Mouse (Mus musculus): ENCODE results near the gene Ube2r2. TPM values are rescaled to one million over a fixed set of nuclear protein-coding genes. Genes with fewer than 3 reads are reported as not detected.

Gene Ube2r2
- total RNA-seq, 2 experiments from 2014 or later = 152 to 193 TPM

DNA sequence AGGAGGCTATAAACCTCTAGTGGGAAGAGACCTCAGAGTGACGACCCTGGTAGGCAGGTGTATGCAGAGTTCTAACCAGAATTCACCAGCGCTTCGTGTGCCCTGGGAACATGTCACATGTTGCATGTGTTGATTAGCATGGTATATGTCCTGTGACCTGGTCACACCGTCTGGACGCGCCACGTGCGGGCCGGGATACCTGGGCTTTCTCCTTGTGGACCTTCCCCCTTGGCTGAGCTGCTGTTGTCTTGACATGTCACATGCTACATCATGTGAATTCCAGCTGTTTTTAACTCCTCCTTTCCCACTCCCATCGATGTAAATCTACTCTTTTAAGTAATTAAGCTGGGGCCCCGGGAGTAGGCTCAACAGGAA, 37.0 kb upstream of the Ube2r2 start:
- DNase-seq = no peak
- peak overlapping the region; percentile 68 for H3K4me3 ChIP-seq
- intact Hi-C loops (cut with DNase I) = no loop called here
- no peak for TF ChIP-seq CTCF (IDR thresholded peaks at IDR 0.05)
- H3K27ac ChIP-seq = no peak overlapping the region

DNA sequence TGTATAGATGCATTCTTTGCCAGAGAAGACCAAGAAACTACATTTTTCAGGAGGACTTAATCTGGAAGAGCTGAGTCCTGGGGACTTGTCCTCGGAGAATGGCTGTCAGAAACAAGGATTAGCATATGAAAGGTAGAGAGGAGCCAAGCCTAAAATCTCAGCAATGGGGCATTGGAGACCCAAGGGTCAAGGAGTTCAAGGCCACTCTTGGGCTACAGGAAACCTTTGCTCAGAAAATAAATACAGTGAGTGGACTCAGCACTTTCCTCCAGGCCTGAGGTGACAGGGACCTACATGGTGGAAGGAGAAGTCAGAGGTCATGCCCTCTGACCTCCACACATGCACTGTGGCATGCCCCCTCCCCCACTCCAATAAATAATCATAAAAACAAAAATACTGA, 34.6 kb upstream of the Ube2r2 start:
- Histone ChIP-seq H3K27ac (no peak overlapping the region), H3K4me3 (no peak overlapping the region)
- intact Hi-C loops (cut with DNase I) = no loop called here
- TF ChIP-seq CTCF (IDR thresholded peaks at IDR 0.05) = no peak
- DNase-seq = no peak

DNA sequence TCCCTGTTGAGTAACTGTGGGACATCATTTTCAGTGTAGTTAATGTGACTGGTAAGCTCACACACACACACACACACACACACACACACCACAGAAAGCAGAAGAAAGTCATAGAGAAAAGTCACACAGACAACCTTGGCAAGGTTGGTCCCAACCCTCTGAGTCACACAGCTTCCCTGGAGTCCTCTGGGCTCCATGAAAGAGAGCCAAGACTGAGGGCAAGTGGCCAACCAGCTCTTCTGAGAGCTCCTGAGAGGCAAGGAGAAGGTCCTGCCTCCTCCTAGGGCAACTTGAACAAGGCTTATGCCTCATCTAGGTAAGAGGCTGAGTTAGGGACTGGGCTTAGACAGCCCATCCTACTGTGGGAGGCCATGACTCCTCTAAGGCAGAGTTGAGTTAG, 32.6 kb upstream of the Ube2r2 start:
- Histone ChIP-seq H3K4me3 (no peak overlapping the region), H3K27ac (no peak overlapping the region)
- no peak for TF ChIP-seq CTCF (IDR thresholded peaks at IDR 0.05)
- no peak for DNase-seq
- intact Hi-C loops (cut with DNase I) = no loop called here

DNA sequence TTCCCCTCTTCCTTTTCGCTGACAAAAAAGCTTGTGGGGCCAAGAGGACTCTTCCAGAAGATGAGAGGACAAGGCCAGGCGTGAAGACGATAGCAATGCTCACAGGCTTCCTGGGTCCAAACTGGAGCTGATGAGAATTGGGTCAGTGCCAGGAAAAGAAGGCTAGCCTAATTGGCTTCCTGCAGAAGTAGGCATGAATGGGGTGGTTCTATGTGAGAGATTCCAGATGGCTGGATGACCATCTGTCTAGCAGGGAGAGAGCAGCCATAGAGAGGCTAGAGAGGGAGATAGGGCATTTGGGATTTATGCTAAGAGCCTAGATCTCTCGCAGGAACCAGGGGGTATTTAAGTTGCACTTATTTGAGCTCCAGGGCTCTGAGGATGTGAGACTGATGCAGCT, 28.1 kb upstream of the Ube2r2 start:
- H3K4me3 ChIP-seq = no peak overlapping the region
- no peak overlapping the region for H3K27ac ChIP-seq
- DNase-seq = no peak
- intact Hi-C loops (cut with DNase I) = no loop called here
- TF ChIP-seq CTCF (IDR thresholded peaks at IDR 0.05) = no peak

DNA sequence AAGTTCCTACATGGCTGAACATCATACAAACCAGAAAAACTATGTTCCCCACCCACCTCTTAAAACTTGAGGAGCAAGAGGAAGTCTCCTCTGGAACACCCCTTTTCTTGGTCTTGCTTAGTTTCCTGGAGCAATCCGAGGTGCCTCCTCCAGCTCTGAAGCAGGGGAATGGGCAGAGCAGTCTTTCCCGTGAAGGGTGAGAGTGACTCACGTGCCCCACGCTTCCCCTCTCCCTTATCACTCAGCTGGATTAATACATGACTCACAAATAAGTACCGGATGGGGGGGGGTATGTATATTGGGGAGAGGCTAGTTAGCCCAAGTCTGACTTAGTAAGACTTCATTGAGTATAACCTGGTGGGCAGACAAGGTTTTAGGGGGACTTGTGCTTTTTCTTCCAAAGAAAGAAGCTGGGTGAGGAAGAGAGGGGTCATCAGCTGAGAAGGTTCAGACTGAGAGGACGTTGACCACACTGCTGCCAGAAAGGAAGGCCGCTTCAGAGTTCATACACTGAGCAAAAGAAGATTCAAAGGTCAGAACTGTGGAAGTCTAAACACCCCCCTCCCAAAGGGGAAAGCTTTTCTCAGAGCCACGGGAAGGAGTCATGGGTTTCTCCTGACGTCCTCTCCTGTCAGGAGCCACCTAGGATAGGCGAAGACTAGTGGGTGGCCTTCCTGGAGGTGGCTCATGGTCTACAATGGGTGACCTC, 26.7 kb upstream of the Ube2r2 start:
- Histone ChIP-seq H3K4me3 (no peak overlapping the region), H3K27ac (no peak overlapping the region)
- intact Hi-C loops (cut with DNase I) = no loop called here
- TF ChIP-seq CTCF (IDR thresholded peaks at IDR 0.05) = no peak
- DNase-seq = no peak

DNA sequence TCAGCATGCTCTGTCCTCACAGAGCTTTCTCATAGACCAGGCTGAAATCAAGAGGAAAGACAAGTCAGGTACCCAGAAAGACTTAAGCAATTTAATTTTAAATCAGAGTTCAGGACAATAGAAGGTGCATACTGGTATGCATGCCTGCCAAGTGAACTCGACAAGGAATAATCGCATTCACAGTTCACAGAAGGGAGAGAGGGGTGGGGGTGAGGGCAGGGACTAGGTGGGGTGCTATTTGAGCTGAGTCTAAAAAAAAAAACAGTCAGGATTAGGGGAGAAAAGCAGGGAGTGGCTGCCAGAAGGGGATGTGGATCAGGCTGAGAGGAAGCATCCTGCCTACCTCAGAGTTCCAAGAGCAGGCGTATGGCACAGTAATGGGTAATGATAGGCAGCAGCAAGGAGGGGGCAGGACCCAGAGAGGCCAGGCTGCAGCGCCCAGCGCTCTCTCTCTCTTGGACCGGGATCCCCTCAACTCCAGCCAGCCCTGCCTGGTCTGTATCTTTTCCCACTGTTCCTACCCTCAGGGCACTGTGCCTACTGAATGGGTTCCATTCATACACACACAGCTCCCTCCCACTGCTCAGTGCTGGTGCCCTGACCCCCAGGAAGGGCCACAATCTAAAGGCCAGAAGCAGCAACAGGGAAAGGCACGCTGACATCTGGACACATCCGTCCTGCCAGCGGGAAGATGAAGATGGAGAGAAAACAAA, 21.0 kb upstream of the Ube2r2 start:
- H3K4me3 ChIP-seq = no peak overlapping the region
- intact Hi-C loops (cut with DNase I) = no loop called here
- H3K27ac ChIP-seq = no peak overlapping the region
- no peak for DNase-seq
- TF ChIP-seq CTCF (IDR thresholded peaks at IDR 0.05) = no peak

DNA sequence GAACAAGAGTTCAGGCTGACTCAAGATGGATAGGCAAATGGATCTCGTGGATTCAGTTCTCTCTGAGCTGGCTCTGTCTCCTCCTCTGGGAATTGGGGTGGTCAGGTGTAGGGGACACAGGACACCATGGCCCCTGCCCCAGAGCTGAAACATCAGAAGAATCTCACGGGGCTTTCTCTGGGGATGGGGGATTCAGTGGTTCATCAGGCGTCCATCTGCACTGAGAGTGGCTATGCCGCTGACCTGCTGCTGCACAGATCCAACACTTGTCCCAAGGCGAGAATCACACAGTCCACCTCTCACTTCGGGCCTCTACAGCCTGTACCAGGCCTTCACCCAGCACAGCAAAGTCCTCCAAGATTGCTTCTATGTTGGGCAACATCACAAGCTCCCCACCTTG, 20.5 kb upstream of the Ube2r2 start:
- no peak for TF ChIP-seq CTCF (IDR thresholded peaks at IDR 0.05)
- DNase-seq = no peak
- Histone ChIP-seq H3K27ac (no peak overlapping the region), H3K4me3 (no peak overlapping the region)
- intact Hi-C loops (cut with DNase I) = no loop called here

DNA sequence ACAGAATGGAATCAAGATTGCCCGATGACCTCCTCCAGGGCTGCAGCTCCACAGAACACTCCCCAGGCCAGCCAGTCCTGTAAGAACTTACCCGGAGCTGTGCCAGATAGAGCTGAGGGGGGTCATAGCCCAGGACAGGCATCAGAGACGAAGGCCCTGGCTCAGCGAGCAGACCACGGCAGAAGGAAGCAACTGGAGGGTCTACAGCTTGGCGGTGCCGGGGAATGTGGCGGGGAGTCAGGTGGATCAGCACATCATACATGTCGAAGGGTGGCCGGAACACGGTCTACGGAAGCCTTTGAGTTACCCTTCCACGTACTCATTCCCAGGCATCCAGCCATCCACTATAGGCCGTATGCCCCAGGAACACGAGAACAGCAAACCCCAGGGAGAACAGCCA, 19.8 kb upstream of the Ube2r2 start:
- intact Hi-C loops (cut with DNase I) = no loop called here

DNA sequence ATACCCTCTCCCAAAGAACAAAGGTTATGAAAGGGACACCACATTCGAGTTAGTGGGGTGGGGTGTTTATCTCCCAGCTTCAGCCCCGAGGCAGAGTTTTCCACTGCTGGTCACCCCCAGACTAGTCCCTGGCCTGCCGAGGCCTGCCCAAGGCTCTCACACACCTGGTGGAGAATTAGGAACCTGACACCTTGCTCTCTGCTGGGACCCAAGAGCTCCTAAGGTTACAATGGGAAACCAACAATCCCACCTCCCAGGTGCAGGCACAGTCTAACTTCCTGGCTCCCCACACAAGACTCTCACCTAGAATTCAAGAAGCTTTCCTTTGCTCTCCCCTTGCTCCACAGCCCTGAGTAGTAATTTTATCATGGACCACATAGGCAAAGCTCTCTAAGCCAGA, 18.7 kb upstream of the Ube2r2 start:
- no peak overlapping the region for H3K27ac ChIP-seq
- no peak for TF ChIP-seq CTCF (IDR thresholded peaks at IDR 0.05)
- intact Hi-C loops (cut with DNase I) = no loop called here
- DNase-seq = no peak
- H3K4me3 ChIP-seq = no peak overlapping the region

More for the DNA sequence above, 19.8 kb upstream of the Ube2r2 start:
- DNase-seq = no peak
- Histone ChIP-seq H3K27ac (no peak overlapping the region), H3K4me3 (no peak overlapping the region)
- TF ChIP-seq CTCF (IDR thresholded peaks at IDR 0.05) = no peak

DNA sequence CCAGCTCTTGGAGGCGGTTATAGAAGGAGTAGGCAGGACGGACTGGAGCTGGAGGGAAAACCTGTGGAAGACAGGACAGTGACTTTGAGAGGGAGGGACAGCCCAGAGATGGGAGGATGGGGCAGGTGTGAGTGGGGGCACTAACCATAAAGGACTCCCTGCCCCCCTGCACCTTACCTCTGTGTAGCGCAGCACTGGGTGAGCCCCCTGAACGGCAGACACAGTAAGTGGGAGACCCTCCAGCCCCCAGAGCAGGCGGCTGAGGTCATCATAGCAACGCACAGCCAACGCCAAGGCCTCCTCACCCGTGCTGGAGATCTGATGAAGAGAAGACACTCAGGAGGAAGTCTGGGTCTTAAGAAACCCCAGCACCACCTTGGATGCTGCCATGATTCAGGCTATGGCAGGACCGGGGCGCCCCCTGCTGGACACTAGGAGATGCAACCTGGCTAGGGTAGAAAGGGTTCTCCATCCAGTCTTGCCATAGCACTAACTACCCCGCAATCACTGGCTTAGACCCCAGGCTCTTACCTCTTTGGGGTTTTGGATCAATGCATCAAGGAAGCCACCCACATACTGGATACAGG, 16.7 kb upstream of the Ube2r2 start:
- peak; percentile 88 for TF ChIP-seq CTCF (IDR thresholded peaks at IDR 0.05)
- no peak overlapping the region for H3K27ac ChIP-seq
- DNase-seq = peak; percentile 78
- H3K4me3 ChIP-seq = no peak overlapping the region
- intact Hi-C loops (cut with DNase I) = loop anchor here (1.0 kb wide), 1 partner anchor 68 kb away; no protein-coding TSS in a partner anchor

DNA sequence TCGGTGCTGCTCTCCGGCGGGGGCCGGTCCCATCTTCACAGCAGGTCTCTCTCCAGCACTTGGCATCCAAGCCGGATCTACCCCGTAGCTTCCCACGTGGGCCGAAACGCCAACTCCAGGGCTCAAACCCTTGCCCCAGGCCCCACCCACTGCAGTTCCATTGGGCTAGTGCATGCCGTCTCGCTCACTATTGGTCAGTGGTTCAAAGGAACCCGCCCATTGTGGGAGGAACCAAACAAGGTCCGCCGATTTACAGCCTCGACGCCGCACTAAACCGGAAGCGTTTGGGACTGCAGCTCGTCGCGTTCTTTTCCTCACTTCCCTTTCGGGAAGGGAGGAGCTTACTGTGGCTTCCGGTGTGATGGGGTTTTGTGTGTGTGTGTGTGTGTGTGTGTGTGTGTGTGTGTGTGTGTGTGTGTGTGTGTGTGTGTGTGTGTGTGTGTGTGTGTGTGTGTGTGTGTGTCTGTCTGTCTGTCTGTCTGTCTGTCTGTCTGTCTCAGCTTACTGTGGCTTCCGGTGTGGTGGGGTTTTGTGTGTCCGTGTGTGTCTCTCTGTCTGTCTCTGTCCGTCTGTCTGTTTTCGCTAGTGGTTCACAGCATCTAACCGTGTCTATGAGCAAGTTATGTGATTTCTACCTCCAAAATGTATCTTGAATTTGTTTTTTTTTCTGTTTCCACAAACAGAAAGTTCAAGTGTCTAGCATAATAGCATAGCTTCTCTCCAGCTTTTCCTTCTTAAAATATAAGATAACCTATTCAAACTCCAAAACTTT, 11.2 kb upstream of the Ube2r2 start, which contains the start of gene Nol6:
TSS of gene Nol6 (minus strand) at position 276 of the 772 bp plus-strand sequence.
- peak within 1 kb of the TSS; percentile 78 for H3K4me3 ChIP-seq
- H3K27ac ChIP-seq = peak within 1 kb of the TSS; percentile 86
- TF ChIP-seq CTCF (IDR thresholded peaks at IDR 0.05) = no peak
- intact Hi-C loops (cut with DNase I) = no loop called here
- peak; percentile 98 for DNase-seq

DNA sequence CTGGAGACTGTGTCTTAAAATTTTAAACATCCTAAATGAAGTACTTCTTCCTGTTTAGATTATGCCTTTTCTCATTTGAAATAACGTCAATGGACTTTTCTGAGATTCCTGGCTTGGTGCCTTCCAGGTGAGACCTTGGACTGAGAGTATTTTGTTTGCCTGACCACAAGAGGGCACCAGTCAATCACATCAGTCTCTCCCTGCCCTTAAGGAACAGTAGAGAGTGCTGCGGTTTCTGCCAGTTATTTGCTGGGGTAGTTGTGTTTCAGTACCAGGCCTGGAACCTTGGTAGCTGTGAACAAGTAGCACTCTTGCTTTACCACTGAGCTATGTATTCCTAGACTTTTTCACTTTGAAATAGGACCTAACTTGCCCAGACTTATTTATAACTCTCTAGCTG, 6.1 kb upstream of the Ube2r2 start:
- peak; percentile 82 for TF ChIP-seq CTCF (IDR thresholded peaks at IDR 0.05)
- peak overlapping the region; percentile 51 for H3K27ac ChIP-seq
- DNase-seq = peak; percentile 70
- intact Hi-C loops (cut with DNase I) = loop anchor here (1.0 to 5.0 kb wide), 2 partner anchors 37 to 148 kb away; partner anchors contain the start of gene Ubap2
- H3K4me3 ChIP-seq = no peak overlapping the region

All from gastrocnemius, adult 2 months (tissue).